Mouse (Mus musculus) kidney, adult 9 months (tissue): ENCODE results near the gene Nexn.
"Not testable (repeated sequence)": the region's sequence is repeated elsewhere in the genome, so short reads cannot be mapped to it uniquely, and the experiment has no call there.

Experiments
- DNase-seq: peaks from one replicate; pipeline ENCODE4 v3.0.0; 2022

Nexn gene

GRCm38 (mm10) chr3:152231333-152232100 lies 34.6 kb downstream of the Nexn start:
- no peak for DNase-seq

- peak; percentile 61 for DNase-seq
These were observed 36.9 kb downstream of the Nexn start for GRCm38 (mm10) chr3:152229271-152229670.

GRCm38 (mm10) chr3:152228843-152229242 lies 37.3 kb downstream of the Nexn start:
- peak; percentile 32 for DNase-seq

- peak; percentile 56 for DNase-seq
These were observed 40.2 kb downstream of the Nexn start for GRCm38 (mm10) chr3:152225906-152226305.

GRCm38 (mm10) chr3:152224918-152225317 lies 41.2 kb downstream of the Nexn start:
- no peak for DNase-seq

- DNase-seq, result no peak
These were observed 52.7 kb downstream of the Nexn start for GRCm38 (mm10) chr3:152213416-152213815.

- DNase-seq, result no peak
These were observed 54.3 kb downstream of the Nexn start for GRCm38 (mm10) chr3:152211731-152212279.

- peak; percentile 70 for DNase-seq
These were observed 55.3 kb downstream of the Nexn start for GRCm38 (mm10) chr3:152210728-152211391.

GRCm38 (mm10) chr3:152209967-152210634 lies 56.0 kb downstream of the Nexn start, which contains the start of the genes Dnajb4 and Fubp1:
Gene Dnajb4 (minus strand): TSS chr3:152210302.
Gene Fubp1 (plus strand): TSS chr3:152210422.
- DNase-seq, result peak; percentile 99

- DNase-seq, result peak; percentile 63
These were observed 56.8 kb downstream of the Nexn start for GRCm38 (mm10) chr3:152209177-152209966.

GRCm38 (mm10) chr3:152208096-152208885 lies 57.9 kb downstream of the Nexn start:
- DNase-seq, result peak; percentile 37

- no peak for DNase-seq
These were observed 59.0 kb downstream of the Nexn start for GRCm38 (mm10) chr3:152207156-152207555.

GRCm38 (mm10) chr3:152204577-152204976 lies 61.6 kb downstream of the Nexn start:
- no peak for DNase-seq

GRCm38 (mm10) chr3:152203996-152204395 lies 62.2 kb downstream of the Nexn start:
- no peak for DNase-seq

GRCm38 (mm10) chr3:152203411-152203810 lies 62.7 kb downstream of the Nexn start:
- DNase-seq, result no peak

GRCm38 (mm10) chr3:152202942-152203341 lies 63.2 kb downstream of the Nexn start:
- no peak for DNase-seq

- DNase-seq, result no peak
These were observed 64.5 kb downstream of the Nexn start for GRCm38 (mm10) chr3:152201651-152202050.

- DNase-seq, result no peak
These were observed 65.0 kb downstream of the Nexn start for GRCm38 (mm10) chr3:152201181-152201580.

- DNase-seq, result no peak
These were observed 67.0 kb downstream of the Nexn start for GRCm38 (mm10) chr3:152199125-152199524.

- DNase-seq, result not testable (repeated sequence)
These were observed 68.9 kb downstream of the Nexn start for GRCm38 (mm10) chr3:152197246-152197645.

- peak; percentile 93 for DNase-seq
These were observed 72.5 kb downstream of the Nexn start for GRCm38 (mm10) chr3:152193635-152194097.
